Mouse (Mus musculus) neural tube, embryonic 11.5 days (tissue): ENCODE data around the gene Dlx1. TPM values are rescaled to one million over a fixed set of nuclear protein-coding genes. Genes with fewer than 3 reads are reported as not detected.
A peak's percentile ranks its signal among the peaks of the same experiment; 100 is the strongest.

ENCODE experiments used
- ATAC-seq: fragments of 200-750 bp; cut with Nextera tagmentation; 2 replicates; pipeline ENCODE4 v1.8.0; 2017; ENCODE audit warnings: moderate number of reproducible peaks, mild to moderate bottlenecking, moderate TSS enrichment, moderate library complexity; ENCODE audit not compliant: insufficient read depth, low FRiP score, low TSS enrichment
- DNase-seq: peaks from one replicate; pipeline ENCODE4 v3.0.0-alpha.2; 2015; ENCODE audit warnings: low spot score
- H3K27ac ChIP-seq: fragments of 300-500 bp; sonication (generic); 2 replicates; pipeline ENCODE4 v1.5.1; 2014; ENCODE audit warnings: low read depth, mild to moderate bottlenecking, low read length
- H3K27me3 ChIP-seq: fragments of 300-500 bp; sonication (generic); 2 replicates; pipeline ENCODE4 v1.6.1; 2014; ENCODE audit warnings: mild to moderate bottlenecking, low read length, mixed read lengths; ENCODE audit not compliant: control insufficient read depth, insufficient read depth
- H3K36me3 ChIP-seq: fragments of 300-500 bp; sonication (generic); 2 replicates; pipeline ENCODE4 v1.6.1; 2014; ENCODE audit warnings: mild to moderate bottlenecking, low read length, moderate library complexity, mixed read lengths; ENCODE audit not compliant: control insufficient read depth, insufficient read depth
- H3K4me1 ChIP-seq: fragments of 300-500 bp; sonication (generic); 2 replicates; pipeline ENCODE4 v1.6.1; 2014; ENCODE audit warnings: low read length, mixed read lengths; ENCODE audit not compliant: control insufficient read depth, insufficient read depth
- H3K4me2 ChIP-seq: fragments of 300-500 bp; sonication (generic); 2 replicates; pipeline ENCODE4 v1.6.1; 2014; ENCODE audit warnings: low read depth, mild to moderate bottlenecking, moderate library complexity
- H3K4me3 ChIP-seq: fragments of 300-500 bp; sonication (generic); 2 replicates; pipeline ENCODE4 v1.5.1; 2014; ENCODE audit warnings: low read depth, low read length
- H3K9ac ChIP-seq: fragments of 300-500 bp; sonication (generic); 2 replicates; pipeline ENCODE4 v1.6.1; 2014; ENCODE audit warnings: mild to moderate bottlenecking, low read length
- H3K9me3 ChIP-seq: fragments of 300-500 bp; sonication (generic); 2 replicates; pipeline ENCODE4 v1.6.1; 2016; ENCODE audit warnings: low read length; ENCODE audit not compliant: control insufficient read depth
- WGBS: fragments of 180-500 bp; shearing (Covaris S2); extraction: QIAGEN DNeasy Blood & Tissue Kit; methylation state at CpG from one replicate; pipeline ENCODE4 v1.1.7; 2014; 5-methylcytosine and 5-hydroxymethylcytosine counted together
- polyA plus RNA-seq: library from polyadenylated mRNA; unstranded; fragments of >200 nt; fragmentation: Nextera tagmentation; extraction: Ambion mirVana; gene quantifications from 2 replicates; pipeline ENCODE4 v1.2.1, GENCODE M21; 2014

Gene Dlx1
- polyA plus RNA-seq, 1 experiment from 2014 or later: 1.2 TPM

GRCm38 (mm10) chr2:71542816-71543301 lies 14.9 kb downstream of the Dlx1 start:
- Histone ChIP-seq H3K4me3 (0 out of 2 replicates have a peak overlapping the region, but pooled peaks have one; percentile 2), H3K9me3 (no peaks in the 10 kb centered on the region), H3K27ac (no peak overlapping the region), H3K9ac (no peak overlapping the region), H3K36me3 (no peaks in the 10 kb centered on the region), H3K4me1 (peaks cover 18% of the 10 kb centered on the region), H3K27me3 (peaks cover 87% of the 10 kb centered on the region), H3K4me2 (no peak overlapping the region)
- peak; percentile 64 for DNase-seq
- WGBS: under 1% methylated on average over 29 of the region's 30 CpGs
- 0 out of 2 replicates have a peak, but pooled peaks have one; percentile 20 for ATAC-seq

GRCm38 (mm10) chr2:71543531-71543930 lies 15.6 kb downstream of the Dlx1 start:
- peaks cover 18% of the 10 kb centered on the region for H3K4me1 ChIP-seq
- WGBS: 2% methylated on average over 9 of the region's 9 CpGs
- no peak for ATAC-seq
- no peak for DNase-seq
- H3K36me3 ChIP-seq: no peaks in the 10 kb centered on the region
- H3K4me2 ChIP-seq: no peak overlapping the region
- no peak overlapping the region for H3K27ac ChIP-seq
- no peak overlapping the region for H3K4me3 ChIP-seq
- no peak overlapping the region for H3K9ac ChIP-seq
- H3K9me3 ChIP-seq: no peaks in the 10 kb centered on the region
- peaks cover 85% of the 10 kb centered on the region for H3K27me3 ChIP-seq

GRCm38 (mm10) chr2:71543948-71544347 lies 16.0 kb downstream of the Dlx1 start:
- Histone ChIP-seq H3K27ac (no peak overlapping the region), H3K4me2 (peak overlapping the region; percentile 97; the same call in 1 of the 2 replicates), H3K36me3 (no peaks in the 10 kb centered on the region), H3K27me3 (peaks cover 85% of the 10 kb centered on the region), H3K9me3 (no peaks in the 10 kb centered on the region), H3K4me1 (peaks cover 18% of the 10 kb centered on the region), H3K4me3 (peak overlapping the region; percentile 18; the same call in 1 of the 2 replicates), H3K9ac (no peak overlapping the region)
- WGBS: 1% methylated on average over 20 of the region's 20 CpGs
- DNase-seq (peak; percentile 35), ATAC-seq (no peak)

GRCm38 (mm10) chr2:71544391-71545285 lies 16.7 kb downstream of the Dlx1 start:
- Histone ChIP-seq H3K27ac (no peak overlapping the region), H3K4me3 (peak overlapping the region; percentile 18), H3K9ac (peak overlapping the region; percentile 22; the same call in 1 of the 2 replicates), H3K36me3 (no peaks in the 10 kb centered on the region), H3K27me3 (peaks cover 84% of the 10 kb centered on the region), H3K4me2 (peak overlapping the region; percentile 97), H3K9me3 (no peaks in the 10 kb centered on the region), H3K4me1 (peaks cover 18% of the 10 kb centered on the region)
- DNase-seq (peak; percentile 64), ATAC-seq (no peak)
- WGBS: under 1% methylated on average over 61 of the region's 61 CpGs

- H3K27me3 ChIP-seq: peaks cover 78% of the 10 kb centered on the region
- H3K9ac ChIP-seq: no peak overlapping the region
- H3K36me3 ChIP-seq: no peaks in the 10 kb centered on the region
- H3K4me2 ChIP-seq: peak overlapping the region; percentile 97
- WGBS: 0% methylated on average over 32 of the region's 32 CpGs
- no peaks in the 10 kb centered on the region for H3K9me3 ChIP-seq
- ATAC-seq: no peak
- peak; percentile 56 for DNase-seq
- H3K4me1 ChIP-seq: peaks cover 18% of the 10 kb centered on the region
- H3K4me3 ChIP-seq: peak overlapping the region; percentile 46
- no peak overlapping the region for H3K27ac ChIP-seq
Observed at GRCm38 (mm10) chr2:71545401-71545881, 17.5 kb downstream of the Dlx1 start.

- no peaks in the 10 kb centered on the region for H3K9me3 ChIP-seq
- no peak overlapping the region for H3K27ac ChIP-seq
- H3K9ac ChIP-seq: peak overlapping the region; percentile 26; the same call in 1 of the 2 replicates
- H3K36me3 ChIP-seq: no peaks in the 10 kb centered on the region
- H3K4me3 ChIP-seq: peak overlapping the region; percentile 46
- peak overlapping the region; percentile 97 for H3K4me2 ChIP-seq
- peak; percentile 64 for ATAC-seq
- peak; percentile 64 for DNase-seq
- H3K27me3 ChIP-seq: peaks cover 75% of the 10 kb centered on the region
- H3K4me1 ChIP-seq: peaks cover 16% of the 10 kb centered on the region
- 0% methylated on average over 53 of the region's 59 CpGs for WGBS
Observed at GRCm38 (mm10) chr2:71545882-71546639, 18.1 kb downstream of the Dlx1 start.

GRCm38 (mm10) chr2:71546640-71547071 lies 18.7 kb downstream of the Dlx1 start, which contains the start of gene Dlx2:
Dlx2 (minus strand) TSS chr2:71546754.
- Histone ChIP-seq H3K36me3 (no peaks in the 10 kb centered on the region), H3K4me1 (peaks cover 10% of the 10 kb centered on the region), H3K27ac (no peak within 1 kb of the TSS), H3K4me2 (peak within 1 kb of the TSS; percentile 97), H3K4me3 (peak within 1 kb of the TSS; percentile 46), H3K27me3 (peaks cover 75% of the 10 kb centered on the region), H3K9ac (peak within 1 kb of the TSS; percentile 26; the same call in 1 of the 2 replicates), H3K9me3 (no peaks in the 10 kb centered on the region)
- DNase-seq: peak; percentile 87
- peak; percentile 81 for ATAC-seq
- under 1% methylated on average over 36 of the region's 37 CpGs for WGBS

GRCm38 (mm10) chr2:71547829-71548228 lies 19.9 kb downstream of the Dlx1 start:
- WGBS: 2% methylated on average over 8 of the region's 8 CpGs
- H3K27me3 ChIP-seq: peaks cover 75% of the 10 kb centered on the region
- no peak overlapping the region for H3K4me2 ChIP-seq

More at GRCm38 (mm10) chr2:71547829-71548228, 19.9 kb downstream of the Dlx1 start:
- peak; percentile 85 for DNase-seq
- Histone ChIP-seq H3K4me3 (no peak overlapping the region), H3K27ac (no peak overlapping the region), H3K4me1 (peaks cover 10% of the 10 kb centered on the region), H3K9me3 (no peaks in the 10 kb centered on the region), H3K36me3 (no peaks in the 10 kb centered on the region), H3K9ac (no peak overlapping the region)
- no peak for ATAC-seq
